Mouse (Mus musculus) lung, adult 2 months (tissue): Measurements from ENCODE around the gene Txk.

Source experiments
- CTCF ChIP-seq: fragments of 200-500 bp; IDR thresholded peaks from 2 replicates; pipeline ENCODE4 v1.5.1; 2011; ENCODE audit warnings: mild to moderate bottlenecking, low read length, control low read depth; ENCODE audit not compliant: insufficient read depth
- POLR2A ChIP-seq: fragments of 200-500 bp; IDR thresholded peaks from 2 replicates; pipeline ENCODE4 v1.6.1; 2011; ENCODE audit warnings: low read depth, mild to moderate bottlenecking, control low read depth, low read length, borderline replicate concordance; ENCODE audit errors: extremely low read depth

DNA sequence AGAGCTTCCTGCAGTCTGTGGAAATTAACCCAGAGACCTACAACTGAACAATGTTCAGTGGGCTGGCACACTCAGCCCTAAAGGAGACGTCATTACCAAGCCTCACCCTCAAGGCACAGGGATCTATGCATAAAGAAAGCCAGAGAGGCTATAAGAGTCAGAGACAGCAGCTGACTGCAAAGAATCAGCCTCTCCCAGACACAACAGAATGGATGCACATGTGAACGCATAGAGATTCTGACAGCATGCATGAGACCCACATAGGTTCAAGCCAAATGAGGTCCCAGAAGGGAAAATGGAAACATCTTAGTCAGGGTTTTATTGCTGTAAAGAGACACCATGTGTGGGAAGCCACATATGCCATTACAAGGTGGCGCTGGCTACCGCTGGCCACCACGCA, 62.1 kb downstream of the Txk start:
- no peak for TF ChIP-seq CTCF
- TF ChIP-seq POLR2A, result no peak
